Mouse (Mus musculus): ENCODE measurements at regions not wholly inside any gene's neighbourhood (a gene's known extent, or its start where the extent isn't known, plus 50 kb on each side); places are given as distances from the start of the nearest gene placed in this dataset.

- TF ChIP-seq CTCF (IDR thresholded peaks at IDR 0.05; ENCODE audit: low read depth, low read length) (no peak), EP300 (IDR thresholded peaks at IDR 0.05; ENCODE audit: insufficient read depth, low read depth, low read length) (no peak), POLR2A (IDR thresholded peaks at IDR 0.05; ENCODE audit: insufficient read depth, low read length) (no peak)
These were observed 196.0 kb upstream of the Cdh9 start for GRCm38 (mm10) chr15:16532587-16532986.

Data from ES-Bruce4 (cell line).